Mouse (Mus musculus) ES-Bruce4 (cell line): ENCODE data around the gene Gm10392.
"Not testable (repeated sequence)": the region's sequence is repeated elsewhere in the genome, so short reads cannot be mapped to it uniquely, and the experiment has no call there.

ENCODE experiments used
- CTCF ChIP-seq: IDR thresholded peaks from one replicate; pipeline ENCODE4 v1.8.1; 2011; ENCODE audit warnings: low read depth, low read length
- EP300 ChIP-seq: IDR thresholded peaks from 2 replicates; pipeline ENCODE4 v1.6.1; 2011; ENCODE audit warnings: low read depth, low read length; ENCODE audit not compliant: insufficient read depth
- POLR2A ChIP-seq: IDR thresholded peaks from one replicate; pipeline ENCODE4 v1.8.1; 2011; ENCODE audit warnings: low read length; ENCODE audit not compliant: insufficient read depth

DNA sequence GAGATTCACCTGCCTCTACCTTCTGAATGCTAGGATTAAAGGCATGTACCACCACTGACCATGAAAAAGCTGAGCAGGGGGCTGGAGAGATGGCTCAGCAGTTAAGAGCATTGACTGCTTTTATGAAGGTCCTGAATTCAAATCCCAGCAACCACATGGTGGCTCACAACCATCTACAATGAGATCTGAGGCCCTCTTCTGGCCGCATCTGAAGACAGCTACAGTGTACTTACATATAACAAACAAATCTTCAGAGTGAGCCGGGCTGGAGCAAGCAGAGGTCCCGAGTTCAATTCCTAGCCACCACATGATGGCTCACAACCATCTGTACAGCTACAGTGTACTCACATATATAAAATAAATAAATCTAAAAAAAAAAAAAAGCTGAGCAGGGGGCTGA is 9.4 kb upstream of the Gm10392 start:
- TF ChIP-seq POLR2A, CTCF, EP300: not testable (repeated sequence)
